Mouse (Mus musculus) lung, adult 10 weeks (tissue): Measurements from ENCODE around the gene Wdr1. TPM values are rescaled to one million over a fixed set of nuclear protein-coding genes. Genes with fewer than 3 reads are reported as not detected.

Source experiments
- polyA plus RNA-seq: library from polyadenylated mRNA; stranded (reverse); fragments of 350-450 nt; fragmentation: Illumina TruSeq; extraction: RNeasy Lipid Tissue Mini Kit (QIAGEN cat#74804); gene quantifications from one replicate; pipeline ENCODE4 v1.2.3, GENCODE M21; 2014; ENCODE audit warnings: low read depth, low replicate concordance; ENCODE audit not compliant: insufficient read depth

Gene Wdr1
- 77.8 TPM for polyA plus RNA-seq

GRCm38 (mm10) chr5:38563121-38563520 lies at the start of gene Wdr1:
Gene Wdr1 (minus strand): TSS chr5:38563221.

DNA sequence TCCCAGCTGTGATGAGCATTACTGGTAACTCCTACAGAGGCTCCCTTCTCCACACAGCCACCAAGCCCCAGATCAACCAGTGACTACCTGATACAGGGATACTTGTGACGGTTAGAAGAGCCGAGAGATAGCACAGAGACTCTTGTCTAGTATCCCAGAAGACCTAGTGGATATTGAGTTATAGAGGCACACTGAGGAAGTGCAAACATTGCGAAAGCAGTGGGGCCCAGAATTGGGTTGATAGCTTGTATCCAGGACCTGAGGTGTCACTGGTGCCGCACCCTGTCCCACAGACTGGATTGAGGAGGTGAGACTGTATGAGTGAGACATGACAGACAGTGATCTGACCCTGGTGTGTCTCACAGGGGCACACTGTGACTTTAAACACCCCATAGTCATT lies 60.0 kb downstream of the Wdr1 start, which contains the start of gene Slc2a9:
Gene Slc2a9 (minus strand): TSS at position 152 of the 400 bp plus-strand sequence.

Other genes starting within 250 kb of the Wdr1 start
- gene Drd5, start 243.9 kb downstream of the Wdr1 start, polyA plus RNA-seq = not detected
- 2.4 TPM for gene Slc2a9, start 60.1 kb downstream of the Wdr1 start, polyA plus RNA-seq
- 0.80 TPM for gene Zfp518b, start 121.6 kb upstream of the Wdr1 start, polyA plus RNA-seq